Mouse (Mus musculus): ENCODE measurements around the gene Car14.
"Not testable (repeated sequence)": the region's sequence is repeated elsewhere in the genome, so short reads cannot be mapped to it uniquely, and the experiment has no call there.

Car14 gene

GRCm38 (mm10) chr3:95904568-95904967 is at the start of gene Car14:
Gene Car14 (minus strand): TSS chr3:95904691.
- no peak for DNase-seq (ENCODE audit: extremely low read depth, low read depth)

GRCm38 (mm10) chr3:95953522-95953921 is 49.0 kb upstream of the Car14 start:
- no peak for DNase-seq (ENCODE audit: extremely low read depth, low read depth)

DNA sequence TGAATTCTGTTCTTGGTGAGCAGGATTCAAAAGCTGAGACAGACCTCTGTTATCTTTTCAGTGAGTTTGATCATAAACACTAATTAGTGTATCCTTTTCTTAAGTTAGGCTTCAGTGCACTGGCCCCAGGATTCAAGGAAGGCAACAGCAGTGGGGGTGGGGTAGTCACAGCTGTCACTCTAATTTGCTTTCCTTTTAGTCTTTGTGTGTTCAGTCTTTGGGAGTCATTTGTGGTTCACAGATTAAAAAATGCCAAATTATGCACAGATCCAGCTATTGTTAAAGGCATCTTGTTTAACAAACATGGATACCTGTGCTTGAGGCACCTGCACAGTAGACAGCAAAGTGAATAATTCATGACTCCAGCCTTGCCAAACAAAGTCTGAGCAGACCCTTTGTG is 48.5 kb upstream of the Car14 start:
- no peak for DNase-seq (ENCODE audit: extremely low read depth, low read depth)

DNA sequence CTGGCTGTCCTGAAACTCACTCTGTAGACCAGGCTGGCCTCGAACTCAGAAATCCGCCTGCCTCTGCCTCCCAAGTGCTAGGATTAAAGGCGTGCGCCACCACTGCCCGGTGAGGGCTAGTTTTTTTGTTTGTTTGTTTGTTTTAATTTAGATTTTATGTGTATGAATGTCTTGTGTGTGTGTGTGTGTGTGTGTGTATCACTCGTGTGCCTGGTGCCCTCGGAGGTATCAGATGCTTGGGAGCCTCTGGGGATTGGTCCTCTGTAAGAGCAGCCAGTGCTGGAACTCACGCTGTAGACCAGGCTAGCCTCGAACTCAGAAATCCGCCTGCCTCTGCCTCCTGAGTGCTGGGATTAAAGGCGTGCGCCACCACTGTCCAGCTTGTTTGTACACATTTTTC is 47.1 kb upstream of the Car14 start:
- not testable (repeated sequence) for DNase-seq (ENCODE audit: extremely low read depth, low read depth)

- DNase-seq (ENCODE audit: extremely low read depth, low read depth) = peak; percentile 96
Measured at GRCm38 (mm10) chr3:95950763-95951551, 46.5 kb upstream of the Car14 start.

DNA sequence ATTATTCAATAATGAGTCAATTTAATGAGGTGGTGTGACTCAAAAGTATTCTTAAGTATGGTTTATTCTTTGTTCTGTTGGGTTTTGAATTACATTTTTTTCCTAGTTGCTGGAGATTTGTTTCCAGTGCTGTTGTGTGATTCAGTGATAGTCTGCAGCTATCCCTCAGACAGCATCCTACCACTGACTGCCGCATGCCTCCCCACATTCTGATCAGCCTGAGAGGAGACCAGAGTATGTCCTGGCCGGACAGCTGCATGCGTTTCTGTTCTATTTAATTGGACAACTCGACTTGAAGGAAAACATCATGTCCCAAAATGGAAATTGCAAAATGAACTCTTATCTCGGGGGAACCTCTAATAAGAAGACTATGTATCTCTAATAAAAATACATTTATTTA is 43.8 kb upstream of the Car14 start:
- DNase-seq (ENCODE audit: extremely low read depth, low read depth) = no peak

DNA sequence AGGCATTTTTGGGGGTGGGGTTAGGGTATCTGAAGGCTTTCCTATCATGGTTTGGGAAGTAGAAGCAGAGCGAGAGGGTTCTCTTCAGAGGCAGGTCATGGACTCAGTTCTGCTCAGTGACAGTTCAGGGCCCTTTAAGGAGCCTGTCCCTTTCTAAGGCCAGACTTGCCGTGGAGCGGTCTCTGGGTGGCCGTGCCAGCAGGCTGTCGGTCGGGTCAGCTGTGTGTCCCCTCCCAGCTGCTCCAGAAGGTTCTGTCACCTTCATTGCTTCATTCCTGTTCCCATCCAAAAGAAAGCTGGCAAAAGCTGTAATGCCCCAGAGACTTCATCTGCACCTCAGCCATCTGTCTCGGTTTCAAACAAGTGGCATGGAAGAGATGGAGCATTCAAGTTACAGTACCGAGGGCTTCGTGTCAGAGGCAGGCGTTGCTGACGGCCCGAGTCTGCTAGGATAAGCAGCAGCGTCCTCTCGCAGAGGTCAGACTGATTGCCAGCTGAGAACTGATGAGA is 41.3 kb upstream of the Car14 start:
- DNase-seq (ENCODE audit: extremely low read depth, low read depth) = no peak

DNA sequence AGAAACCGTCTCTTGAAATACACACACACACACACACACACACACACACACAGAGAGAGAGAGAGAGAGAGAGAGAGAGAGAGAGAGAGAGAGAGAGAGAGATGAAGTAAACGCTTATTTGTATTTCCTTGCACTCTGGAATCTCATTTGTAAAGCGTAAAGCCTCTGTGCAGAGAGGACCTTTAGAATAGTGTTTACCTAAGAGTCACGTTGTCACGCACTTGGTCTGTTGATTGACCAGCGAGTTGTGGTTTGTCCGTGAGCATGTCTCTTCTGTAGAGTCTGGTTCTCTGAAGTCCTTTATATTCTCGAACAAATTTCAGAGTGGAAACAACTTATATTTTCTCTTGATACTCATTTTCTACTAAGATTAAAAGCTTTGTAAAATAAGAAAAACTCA is 40.3 kb upstream of the Car14 start:
- no peak for DNase-seq (ENCODE audit: extremely low read depth, low read depth)

- DNase-seq (ENCODE audit: extremely low read depth, low read depth) = no peak
Measured at GRCm38 (mm10) chr3:95943226-95943625, 38.7 kb upstream of the Car14 start.

DNA sequence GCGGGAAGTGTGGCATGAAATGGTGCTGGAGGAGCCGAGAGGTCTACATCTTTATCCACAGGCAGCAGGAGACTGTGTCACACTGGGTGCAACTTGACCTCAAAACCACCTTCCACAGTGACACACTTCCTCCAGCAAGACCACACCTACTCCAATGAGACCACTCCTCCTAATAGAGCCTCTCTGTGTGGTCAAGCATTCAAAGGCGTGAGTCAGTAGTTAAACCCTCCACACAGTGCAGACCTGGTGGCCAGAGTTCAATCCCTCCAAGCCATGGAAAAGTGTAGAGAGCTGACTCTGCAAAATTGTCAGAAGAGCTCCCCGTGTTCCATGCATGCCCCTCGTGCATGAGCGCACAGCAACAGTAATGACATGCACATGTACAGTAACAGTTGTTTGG is 38.3 kb upstream of the Car14 start:
- DNase-seq (ENCODE audit: extremely low read depth, low read depth) = no peak

DNA sequence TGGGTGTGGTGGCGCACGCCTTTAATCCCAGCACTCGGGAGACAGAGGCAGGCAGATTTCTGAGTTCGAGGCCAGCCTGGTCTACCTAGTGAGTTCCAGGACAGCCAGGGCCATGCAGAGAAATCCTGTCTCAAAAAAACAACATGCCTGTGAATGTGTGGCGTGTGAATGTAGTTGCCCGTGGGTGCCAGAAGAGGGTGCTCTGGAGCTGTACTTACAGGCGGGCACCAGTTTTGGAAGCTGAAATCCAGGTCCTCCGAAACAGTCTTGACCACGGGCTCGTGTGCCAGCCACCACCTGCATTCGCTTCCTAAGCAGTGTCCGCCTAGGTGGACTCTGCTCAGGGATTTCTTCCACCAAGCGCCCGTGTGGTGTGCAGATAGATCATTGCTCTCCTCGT is 34.3 kb upstream of the Car14 start:
- no peak for DNase-seq (ENCODE audit: extremely low read depth, low read depth)

DNA sequence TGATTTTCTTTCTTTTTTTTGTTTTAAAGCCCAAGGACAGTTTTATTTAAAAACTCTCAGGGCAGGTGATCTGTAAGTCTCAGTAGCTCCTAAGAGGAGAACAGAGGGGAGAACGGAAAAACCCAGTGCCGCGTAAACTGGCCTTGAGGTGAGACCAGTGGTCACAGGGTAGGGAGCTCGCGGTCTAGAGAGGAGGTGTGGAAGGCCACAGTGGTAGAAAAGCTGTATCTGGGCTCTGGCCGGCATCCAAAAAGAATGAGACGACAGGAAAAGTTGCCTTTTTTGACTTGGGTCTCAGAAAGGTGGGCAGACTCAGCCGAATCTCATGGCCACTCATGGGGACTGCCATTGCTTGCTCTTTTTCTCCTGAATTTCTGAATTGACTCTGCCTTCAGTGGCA is 33.7 kb upstream of the Car14 start:
- no peak for DNase-seq (ENCODE audit: extremely low read depth, low read depth)

- DNase-seq (ENCODE audit: extremely low read depth, low read depth) = no peak
Measured at GRCm38 (mm10) chr3:95934448-95934847, 30.0 kb upstream of the Car14 start.

DNA sequence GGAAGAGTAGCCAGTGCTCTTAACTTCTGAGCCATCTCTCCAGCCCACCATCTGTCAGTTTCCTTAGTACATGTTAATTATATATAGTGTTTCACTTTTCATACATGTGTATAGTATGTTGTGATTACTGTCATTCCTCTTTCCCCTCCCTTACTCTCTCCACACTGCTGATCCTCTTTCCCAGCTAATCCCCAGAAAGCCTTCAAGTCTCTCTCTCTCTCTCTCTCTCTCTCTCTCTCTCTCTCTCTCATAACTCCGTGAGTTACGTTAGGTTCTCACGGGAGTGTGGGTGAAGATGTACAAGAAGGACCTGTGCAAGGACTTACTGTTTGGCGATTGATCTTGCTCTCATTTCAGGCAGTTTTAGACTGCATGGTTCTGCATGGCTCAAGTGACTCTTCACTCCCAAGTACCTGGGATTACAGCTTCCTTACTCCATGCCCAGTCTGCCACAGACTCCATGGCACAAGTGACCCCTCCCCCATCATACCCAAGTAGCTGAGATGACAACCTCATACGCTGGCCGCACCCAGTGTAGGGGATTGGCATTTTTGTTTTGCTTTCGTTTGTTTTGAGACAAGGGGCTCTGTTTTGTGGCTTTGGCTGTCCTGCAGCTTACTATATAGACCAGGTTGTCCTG is 28.7 kb upstream of the Car14 start:
- DNase-seq (ENCODE audit: extremely low read depth, low read depth) = no peak

GRCm38 (mm10) chr3:95932566-95932965 is 28.1 kb upstream of the Car14 start:
- no peak for DNase-seq (ENCODE audit: extremely low read depth, low read depth)

DNA sequence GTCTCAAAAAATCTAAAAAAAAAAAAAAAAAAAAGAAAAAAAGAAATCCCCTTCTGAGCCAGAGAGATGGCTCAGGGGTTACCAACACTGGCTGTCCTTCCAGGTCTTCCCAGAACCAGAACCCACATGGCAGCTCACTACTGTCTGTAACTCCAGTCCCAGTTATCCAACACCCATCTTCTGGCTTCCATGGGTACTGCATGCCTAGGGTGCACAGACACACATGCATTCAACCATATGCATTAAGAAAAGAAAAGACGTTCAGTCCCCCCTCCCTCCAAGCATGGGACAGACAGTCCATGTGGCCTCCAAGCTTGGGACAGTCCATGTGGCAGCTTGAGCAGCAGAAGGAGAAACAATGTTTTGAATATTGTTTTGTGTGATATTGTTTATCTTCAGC is 27.7 kb upstream of the Car14 start:
- no peak for DNase-seq (ENCODE audit: extremely low read depth, low read depth)

DNA sequence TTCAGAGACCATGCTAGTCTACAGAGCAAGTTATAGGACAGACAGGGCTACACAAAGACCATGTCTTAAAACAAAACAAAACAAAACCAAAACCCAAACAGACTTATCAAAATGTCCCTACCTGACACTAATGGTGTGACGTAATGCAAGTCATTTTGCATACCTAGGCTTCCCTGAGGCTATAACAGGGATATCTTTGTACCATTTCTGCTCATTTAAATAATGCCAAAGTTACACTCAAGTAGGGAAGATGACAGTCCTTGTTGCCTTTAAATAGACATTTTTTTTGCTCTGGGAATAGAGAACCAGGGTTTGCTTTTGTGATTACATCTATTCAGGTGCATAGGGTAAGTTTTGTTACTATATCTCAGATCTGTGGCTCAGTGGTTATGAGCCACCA is 27.0 kb upstream of the Car14 start:
- no peak for DNase-seq (ENCODE audit: extremely low read depth, low read depth)

DNA sequence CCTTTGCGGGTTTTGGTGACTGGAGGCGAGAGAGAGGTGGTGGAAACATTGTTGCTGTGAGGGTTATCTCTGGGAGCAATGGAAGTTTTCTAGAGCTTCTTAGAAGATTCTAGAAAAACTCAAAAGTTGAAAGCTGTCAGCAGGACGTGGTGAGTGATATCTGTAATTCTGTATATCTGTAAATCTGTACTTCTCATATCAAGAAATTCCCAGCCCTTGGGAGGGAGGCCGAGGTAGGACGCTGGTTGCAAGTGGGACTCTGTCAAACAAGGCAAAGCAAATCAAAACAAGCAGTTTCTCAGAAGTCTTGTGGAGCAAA is 25.9 kb upstream of the Car14 start:
- DNase-seq (ENCODE audit: extremely low read depth, low read depth) = no peak

GRCm38 (mm10) chr3:95929581-95930470 is 25.3 kb upstream of the Car14 start:
- DNase-seq (ENCODE audit: extremely low read depth, low read depth) = no peak

DNA sequence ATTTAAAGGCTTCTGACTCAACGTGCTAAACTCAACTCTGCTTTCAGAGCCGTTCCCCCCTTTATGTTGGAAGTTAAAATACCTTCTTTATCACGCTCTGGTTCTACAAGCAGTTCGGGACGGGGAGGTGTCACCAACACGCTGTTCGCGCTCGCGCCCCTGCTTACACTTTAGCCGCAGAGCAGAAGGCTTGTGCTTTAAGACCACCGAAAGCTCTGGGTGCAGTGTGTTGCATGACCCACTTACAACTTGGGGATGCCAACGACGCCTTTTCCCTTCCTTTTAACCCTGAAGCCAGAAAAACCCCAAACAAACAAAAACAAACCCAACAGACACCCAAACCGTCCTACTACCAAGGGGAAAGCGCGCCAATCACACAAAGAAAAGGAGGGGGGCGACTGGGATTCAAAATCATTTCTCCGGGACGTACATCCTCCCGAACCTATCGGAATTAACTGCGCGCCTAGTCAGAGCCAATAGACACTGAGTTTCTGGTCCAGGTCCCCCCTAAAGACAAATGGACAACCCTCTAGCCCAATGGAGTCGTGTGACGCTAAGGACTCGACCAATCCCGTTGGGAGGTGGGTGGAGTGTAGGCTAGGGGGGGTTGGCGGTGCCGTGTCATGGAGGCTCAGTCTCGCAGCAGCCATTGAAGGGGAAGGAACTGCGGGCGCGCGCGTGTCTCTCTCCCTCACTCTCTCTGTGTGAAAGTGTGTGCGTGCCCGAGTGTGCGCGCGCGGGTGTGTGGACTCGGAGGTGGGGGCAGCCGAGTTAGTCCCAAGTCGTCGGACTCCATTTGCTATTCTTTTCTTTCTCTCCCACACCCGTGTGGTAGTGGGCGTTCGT is 24.4 kb upstream of the Car14 start, which contains the start of gene Anp32e:
Anp32e (plus strand) TSS at position 589 of the 846 bp plus-strand sequence.
- DNase-seq (ENCODE audit: extremely low read depth, low read depth) = peak; percentile 100

DNA sequence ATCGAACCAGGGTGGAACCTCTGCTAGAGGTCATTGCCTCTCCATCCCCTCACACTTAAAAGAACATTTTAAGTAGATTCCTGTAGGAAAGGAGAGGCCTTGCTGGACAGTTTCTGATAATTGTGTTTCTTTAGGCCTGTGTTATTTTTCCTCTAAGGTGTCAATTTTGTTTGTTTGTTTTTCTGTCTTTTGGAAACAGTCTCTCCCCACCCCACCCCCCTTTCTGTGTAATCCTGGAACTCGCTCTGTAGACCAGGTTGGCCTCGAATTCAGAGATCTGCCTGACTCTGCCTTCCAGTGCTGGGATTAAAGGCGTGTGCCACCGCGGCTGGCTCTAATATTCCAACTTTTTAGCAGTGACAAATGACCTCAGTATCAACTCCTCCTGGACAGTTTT is 23.8 kb upstream of the Car14 start:
- no peak for DNase-seq (ENCODE audit: extremely low read depth, low read depth)
